Mouse (Mus musculus) thymus, postnatal 14 days (tissue): ENCODE results near the gene S100a14.

Experiments
- DNase-seq: peaks from one replicate; pipeline ENCODE4 v3.0.0; 2021

The S100a14 gene

GRCm38 (mm10) chr3:90526580-90526979 lies at the start of gene S100a14:
Gene S100a14, plus strand, starts transcription at chr3:90526856.
- no peak for DNase-seq

- DNase-seq = no peak
Observed at GRCm38 (mm10) chr3:90486998-90487397, 39.7 kb upstream of the S100a14 start.

- no peak for DNase-seq
Observed at GRCm38 (mm10) chr3:90488576-90488975, 38.1 kb upstream of the S100a14 start.

- peak; percentile 96 for DNase-seq
Observed at GRCm38 (mm10) chr3:90490696-90491256, 35.9 kb upstream of the S100a14 start, which contains the start of gene Snapin. Gene Snapin, minus strand, starts transcription at chr3:90491033.

- DNase-seq = peak; percentile 66
Observed at GRCm38 (mm10) chr3:90491350-90491749, 35.3 kb upstream of the S100a14 start.

- no peak for DNase-seq
Observed at GRCm38 (mm10) chr3:90493831-90494540, 32.7 kb upstream of the S100a14 start.

GRCm38 (mm10) chr3:90495850-90496525 lies 30.7 kb upstream of the S100a14 start:
- DNase-seq = no peak

GRCm38 (mm10) chr3:90497597-90497996 lies 29.1 kb upstream of the S100a14 start:
- DNase-seq = no peak

- DNase-seq = no peak
Observed at GRCm38 (mm10) chr3:90503444-90503843, 23.2 kb upstream of the S100a14 start.

- DNase-seq = no peak
Observed at GRCm38 (mm10) chr3:90505216-90505615, 21.4 kb upstream of the S100a14 start.

GRCm38 (mm10) chr3:90506362-90506761 lies 20.3 kb upstream of the S100a14 start:
- no peak for DNase-seq

GRCm38 (mm10) chr3:90508287-90508949 lies 18.2 kb upstream of the S100a14 start:
- DNase-seq = no peak

GRCm38 (mm10) chr3:90508950-90509746 lies 17.5 kb upstream of the S100a14 start, which contains the start of gene Chtop:
Gene Chtop, minus strand, starts transcription at chr3:90509498.
- DNase-seq = peak; percentile 100

GRCm38 (mm10) chr3:90509747-90510123 lies 16.9 kb upstream of the S100a14 start:
- no peak for DNase-seq

GRCm38 (mm10) chr3:90512276-90512675 lies 14.4 kb upstream of the S100a14 start:
- DNase-seq = no peak

- DNase-seq = no peak
Observed at GRCm38 (mm10) chr3:90512948-90513642, 13.6 kb upstream of the S100a14 start.

- peak; percentile 34 for DNase-seq
Observed at GRCm38 (mm10) chr3:90513796-90514590, 12.7 kb upstream of the S100a14 start, which contains the start of the genes S100a1 and S100a13. Gene S100a1, minus strand, starts transcription at chr3:90514392. Gene S100a13, plus strand, starts transcription at chr3:90514435.

GRCm38 (mm10) chr3:90514691-90515090 lies 12.0 kb upstream of the S100a14 start:
- DNase-seq = peak; percentile 72

GRCm38 (mm10) chr3:90515242-90515641 lies 11.4 kb upstream of the S100a14 start:
- DNase-seq = no peak

- no peak for DNase-seq
Observed at GRCm38 (mm10) chr3:90515789-90516188, 10.9 kb upstream of the S100a14 start.

GRCm38 (mm10) chr3:90517711-90518110 lies 8.9 kb upstream of the S100a14 start:
- DNase-seq = no peak
